Mouse (Mus musculus) forebrain, embryonic 10.5 days (tissue): Measurements from ENCODE around the gene Tsc22d3. TPM values are rescaled to one million over a fixed set of nuclear protein-coding genes. Genes with fewer than 3 reads are reported as not detected.
"Not testable (repeated sequence)": the region's sequence is repeated elsewhere in the genome, so short reads cannot be mapped to it uniquely, and the experiment has no call there.

ENCODE experiments used
- DNase-seq: peaks from one replicate; pipeline ENCODE4 v3.0.0-alpha.2; 2017; ENCODE audit warnings: low spot score; ENCODE audit errors: extremely low spot score
- H3K27ac ChIP-seq: fragments of 300-500 bp; sonication (generic); 2 replicates; pipeline ENCODE4 v1.5.1; 2016; ENCODE audit warnings: mild to moderate bottlenecking
- H3K27me3 ChIP-seq: fragments of 300-500 bp; sonication (generic); 2 replicates; pipeline ENCODE4 v1.6.1; 2016; ENCODE audit warnings: mild to moderate bottlenecking; ENCODE audit not compliant: poor library complexity, severe bottlenecking
- H3K36me3 ChIP-seq: fragments of 300-500 bp; sonication (generic); replicated peaks from 2 replicates; pipeline ENCODE4 v1.6.1; 2016; ENCODE audit warnings: mild to moderate bottlenecking, moderate library complexity
- H3K4me1 ChIP-seq: fragments of 300-500 bp; sonication (generic); 2 replicates; pipeline ENCODE4 v1.6.1; 2016
- H3K4me3 ChIP-seq: fragments of 300-500 bp; sonication (generic); 2 replicates; pipeline ENCODE4 v1.5.1; 2016; ENCODE audit warnings: mild to moderate bottlenecking, moderate library complexity
- H3K9me3 ChIP-seq: fragments of 300-500 bp; sonication (generic); 2 replicates; pipeline ENCODE4 v1.6.1; 2016; ENCODE audit warnings: mild to moderate bottlenecking, moderate library complexity
- WGBS: fragments of 180-500 bp; shearing (Covaris S2); methylation state at CpG from one replicate; pipeline ENCODE4 v1.1.7; 2016; 5-methylcytosine and 5-hydroxymethylcytosine counted together
- polyA plus RNA-seq: library from polyadenylated mRNA; unstranded; fragments of >200 nt; fragmentation: Nextera tagmentation; extraction: Ambion mirVana; gene quantifications from 2 replicates; pipeline ENCODE4 v1.2.1, GENCODE M21; 2016

Gene Tsc22d3
- polyA plus RNA-seq, 1 experiment from 2014 or later, result 93.8 TPM

GRCm38 (mm10) chrX:140500306-140500705, 100.2 kb downstream of the Tsc22d3 start:
- peaks cover 82% of the 10 kb centered on the region for H3K27me3 ChIP-seq
- no peak overlapping the region for H3K4me3 ChIP-seq
- H3K4me1 ChIP-seq, result no peaks in the 10 kb centered on the region
- WGBS, result 85% methylated on average over 5 of the region's 5 CpGs
- no peak for DNase-seq
- H3K36me3 ChIP-seq, result no peaks in the 10 kb centered on the region
- no peak overlapping the region for H3K27ac ChIP-seq
- no peaks in the 10 kb centered on the region for H3K9me3 ChIP-seq

- not testable (repeated sequence) for H3K4me3 ChIP-seq, H3K36me3 ChIP-seq, H3K27ac ChIP-seq, H3K9me3 ChIP-seq, DNase-seq, H3K4me1 ChIP-seq
- WGBS, result 77% methylated on average over 4 of the region's 4 CpGs
- peaks cover 81% of the 10 kb centered on the region for H3K27me3 ChIP-seq
These were observed 102.0 kb downstream of the Tsc22d3 start for GRCm38 (mm10) chrX:140498431-140498830.

DNA sequence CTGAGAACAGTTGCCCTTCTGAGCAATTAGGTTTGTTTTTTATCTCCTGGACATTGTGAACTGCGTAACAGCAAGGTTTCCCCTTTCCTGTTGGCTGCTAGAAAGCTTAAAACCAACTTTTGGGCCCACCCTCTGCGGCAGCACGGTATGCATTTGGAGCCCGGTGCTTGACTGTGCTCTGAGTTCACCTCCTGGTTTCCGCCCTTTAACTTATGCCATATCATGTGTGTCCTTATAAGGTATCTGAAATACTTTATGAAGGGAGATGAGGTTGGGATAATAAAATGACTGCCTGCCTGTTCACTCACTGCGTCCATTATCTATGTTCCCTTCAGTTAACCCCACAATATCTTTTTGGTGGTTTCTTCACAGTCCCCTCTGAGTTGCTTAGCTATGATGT, 106.3 kb downstream of the Tsc22d3 start:
- 88% methylated on average over 6 of the region's 6 CpGs for WGBS
- no peak for DNase-seq
- Histone ChIP-seq H3K4me1 (no peaks in the 10 kb centered on the region), H3K4me3 (no peak overlapping the region), H3K27me3 (peaks cover 85% of the 10 kb centered on the region), H3K9me3 (no peaks in the 10 kb centered on the region), H3K27ac (no peak overlapping the region), H3K36me3 (no peaks in the 10 kb centered on the region)

DNA sequence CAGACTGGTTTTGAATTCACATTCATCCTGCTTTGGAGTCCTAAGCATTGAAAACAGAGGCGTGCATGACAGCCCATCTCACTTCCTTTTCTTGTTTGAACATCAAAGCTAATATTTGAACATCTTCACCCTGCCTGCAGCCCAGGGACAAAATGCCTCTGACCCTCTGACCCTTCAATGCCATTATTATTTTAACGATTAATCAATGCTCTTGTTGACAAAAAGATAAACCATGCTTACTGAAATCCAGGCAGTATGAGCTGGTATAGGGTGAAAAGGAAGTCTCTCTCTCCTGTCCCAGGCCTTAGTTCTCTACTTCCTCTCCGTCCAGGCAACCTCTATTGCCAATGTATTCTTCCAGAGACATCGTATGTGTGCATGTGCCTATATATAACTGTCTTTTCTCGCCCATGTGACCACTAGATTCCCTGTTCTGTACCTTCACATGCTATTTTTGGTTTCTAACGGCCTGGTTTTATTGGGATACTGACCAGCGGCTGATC, 106.9 kb downstream of the Tsc22d3 start:
- no peaks in the 10 kb centered on the region for H3K4me1 ChIP-seq
- no peak overlapping the region for H3K4me3 ChIP-seq
- 75% methylated on average over 7 of the region's 7 CpGs for WGBS
- H3K27ac ChIP-seq, result no peak overlapping the region
- peaks cover 87% of the 10 kb centered on the region for H3K27me3 ChIP-seq
- no peaks in the 10 kb centered on the region for H3K36me3 ChIP-seq
- H3K9me3 ChIP-seq, result no peaks in the 10 kb centered on the region
- DNase-seq, result no peak

- no peak for DNase-seq
- H3K36me3 ChIP-seq, result no peaks in the 10 kb centered on the region
- no peak overlapping the region for H3K4me3 ChIP-seq
- WGBS, result 65% methylated on average over 10 of the region's 10 CpGs
- no peak overlapping the region for H3K27ac ChIP-seq
- H3K27me3 ChIP-seq, result peaks cover 85% of the 10 kb centered on the region
- H3K9me3 ChIP-seq, result no peaks in the 10 kb centered on the region
- no peaks in the 10 kb centered on the region for H3K4me1 ChIP-seq
These were observed 108.4 kb downstream of the Tsc22d3 start for GRCm38 (mm10) chrX:140491884-140492571.

DNA sequence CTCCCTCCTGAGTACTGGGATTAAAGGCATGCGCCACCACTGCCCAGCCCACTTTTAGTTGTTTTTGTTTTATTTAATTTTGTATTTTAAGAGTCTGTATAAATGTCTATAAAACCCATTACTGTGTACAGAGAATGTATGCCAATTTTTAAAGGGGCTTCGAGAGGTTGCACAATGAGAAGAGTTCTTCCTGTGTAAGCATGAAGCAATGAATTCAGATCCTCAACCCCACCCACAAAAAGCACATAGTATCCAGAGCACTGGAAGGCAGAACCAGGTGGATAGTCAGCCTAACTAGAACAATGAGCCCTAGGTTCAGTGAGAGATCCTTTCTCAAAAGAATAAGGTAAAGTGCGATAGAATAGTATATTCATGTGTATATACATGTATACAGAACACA, 110.3 kb downstream of the Tsc22d3 start:
- Histone ChIP-seq H3K36me3 (no peaks in the 10 kb centered on the region), H3K9me3 (no peaks in the 10 kb centered on the region), H3K4me3 (no peak overlapping the region), H3K27ac (no peak overlapping the region), H3K27me3 (peaks cover 93% of the 10 kb centered on the region), H3K4me1 (no peaks in the 10 kb centered on the region)
- DNase-seq, result no peak
- 86% methylated on average over 3 of the region's 3 CpGs for WGBS

Other genes with a start within 250 kb of the Tsc22d3 start
- 96.9 and 99.1 TPM in 2 replicates for gene Prps1, start 144.0 kb downstream of the Tsc22d3 start, polyA plus RNA-seq
- 1.1 TPM in 2 replicates for gene Mid2, start 63.9 kb upstream of the Tsc22d3 start, polyA plus RNA-seq
- gene Tex13b, start 212.8 kb upstream of the Tsc22d3 start, polyA plus RNA-seq, result not detected in 2 replicates